Mouse (Mus musculus) MEL (cell line): Measurements from ENCODE around the gene Grhl3. TPM values are rescaled to one million over a fixed set of nuclear protein-coding genes. Genes with fewer than 3 reads are reported as not detected.

Experiments used
- DNase-seq: peaks from one replicate; pipeline ENCODE4 v3.0.0; 2011; ENCODE audit warnings: low read depth, low spot score
- H3K27ac ChIP-seq: 2 replicates; pipeline ENCODE4 v1.5.1; 2012; ENCODE audit warnings: low read depth, mild to moderate bottlenecking, control low read depth, low read length, moderate library complexity; ENCODE audit not compliant: control insufficient read depth
- H3K27me3 ChIP-seq, 2 experiments: fragments of 150-350 bp in 1 of 2; sonication (generic) in 1 of 2; 2 replicates each; pipeline ENCODE4 v1.6.1; 2012; ENCODE audit warnings: low read length in 2 of 2, mild to moderate bottlenecking in 2 of 2, improper control_type of control experiment in 1 of 2, moderate library complexity in 1 of 2; ENCODE audit not compliant: insufficient read depth in 2 of 2, control insufficient read depth in 1 of 2
- H3K36me3 ChIP-seq, 2 experiments: 2 replicates each; pipeline ENCODE4 v1.6.1; 2012 to 2014; ENCODE audit warnings: low read length in 2 of 2, improper control_type of control experiment in 1 of 2, inconsistent platforms in 1 of 2, mild to moderate bottlenecking in 1 of 2; ENCODE audit not compliant: insufficient read depth in 2 of 2, control insufficient read depth in 1 of 2
- H3K4me1 ChIP-seq, 2 experiments: fragments of 150-350 bp in 1 of 2; sonication (generic) in 1 of 2; 2 replicates each; pipeline ENCODE4 v1.6.1; 2012; ENCODE audit warnings: low read length in 2 of 2, improper control_type of control experiment in 1 of 2, mild to moderate bottlenecking in 1 of 2; ENCODE audit not compliant: insufficient read depth in 2 of 2, control insufficient read depth in 1 of 2
- H3K4me3 ChIP-seq, 2 experiments: fragments of 150-350 bp in 1 of 2; sonication (generic) in 1 of 2; 2 replicates each; pipeline ENCODE4 v1.5.1; 2012; ENCODE audit warnings: low read depth in 2 of 2, low read length in 2 of 2, mild to moderate bottlenecking in 2 of 2, moderate library complexity in 2 of 2, control low read depth in 1 of 2, improper control_type of control experiment in 1 of 2; ENCODE audit not compliant: control insufficient read depth in 1 of 2, insufficient read depth in 1 of 2
- H3K79me2 ChIP-seq: 2 replicates; pipeline ENCODE4 v1.6.1; 2012; ENCODE audit warnings: mild to moderate bottlenecking, low read length, moderate library complexity; ENCODE audit not compliant: control insufficient read depth, poor library complexity, insufficient read depth
- H3K9ac ChIP-seq: 2 replicates; pipeline ENCODE4 v1.6.1; 2012; ENCODE audit warnings: low read depth, mild to moderate bottlenecking, control low read depth, low read length, moderate library complexity; ENCODE audit not compliant: control insufficient read depth, poor library complexity, severe bottlenecking
- H3K9me3 ChIP-seq: fragments of 150-350 bp; sonication (generic); replicated peaks from 2 replicates; pipeline ENCODE4 v1.6.1; 2012; ENCODE audit warnings: mild to moderate bottlenecking, low read length, improper control_type of control experiment, moderate library complexity; ENCODE audit not compliant: insufficient read depth
- CHD1 ChIP-seq: IDR thresholded peaks from 2 replicates; pipeline ENCODE4 v1.6.1; 2012; ENCODE audit warnings: low read depth, mild to moderate bottlenecking, inconsistent platforms, low read length, improper control_type of control experiment
- CHD2 ChIP-seq: IDR thresholded peaks from 2 replicates; pipeline ENCODE4 v1.6.1; 2011; ENCODE audit warnings: low read length, improper control_type of control experiment
- CTCF ChIP-seq, 3 experiments: IDR thresholded peaks in 2 of 3; conservative IDR thresholded peaks in 1 of 3; 2 replicates each; pipeline ENCODE4 v1.5.1; 2011 to 2012; ENCODE audit warnings: low read length in 3 of 3, low read depth in 2 of 3, mild to moderate bottlenecking in 2 of 3, improper control_type of control experiment in 1 of 3, inconsistent platforms in 1 of 3, mixed read lengths in 1 of 3, moderate library complexity in 1 of 3; ENCODE audit not compliant: control insufficient read depth in 1 of 3, insufficient read depth in 1 of 3, poor library complexity in 1 of 3, severe bottlenecking in 1 of 3
- EP300 ChIP-seq, 2 experiments: IDR thresholded peaks; 2 replicates each; pipeline ENCODE4 v1.6.1; 2011; ENCODE audit warnings: improper control_type of control experiment in 2 of 2, low read length in 2 of 2, low read depth in 1 of 2, mild to moderate bottlenecking in 1 of 2
- ETS1 ChIP-seq: IDR thresholded peaks from 2 replicates; pipeline ENCODE4 v1.6.1; 2012; ENCODE audit warnings: low read depth, mild to moderate bottlenecking, inconsistent platforms, low read length, improper control_type of control experiment, moderate library complexity
- GATA1 ChIP-seq: IDR thresholded peaks from 2 replicates; pipeline ENCODE4 v1.6.1; 2011; ENCODE audit warnings: low read depth, low read length, improper control_type of control experiment
- JUND ChIP-seq: IDR thresholded peaks from 2 replicates; pipeline ENCODE4 v1.6.1; 2011; ENCODE audit warnings: low read depth, mild to moderate bottlenecking, improper control_type of control experiment, low read length
- KAT2A ChIP-seq: conservative IDR thresholded peaks from 2 replicates; pipeline ENCODE4 v1.6.1; 2012; ENCODE audit warnings: low read depth, low read length, improper control_type of control experiment, inconsistent platforms
- MAZ ChIP-seq: IDR thresholded peaks from 2 replicates; pipeline ENCODE4 v1.6.1; 2012; ENCODE audit warnings: low read depth, mild to moderate bottlenecking, inconsistent platforms, low read length, improper control_type of control experiment
- MXI1 ChIP-seq: IDR thresholded peaks from 2 replicates; pipeline ENCODE4 v1.6.1; 2011; ENCODE audit warnings: mild to moderate bottlenecking, low read depth, low read length, improper control_type of control experiment
- MYC ChIP-seq: IDR thresholded peaks from 2 replicates; pipeline ENCODE4 v1.6.1; 2011; ENCODE audit warnings: low read depth, mild to moderate bottlenecking, low read length, improper control_type of control experiment, moderate library complexity
- POLR2A ChIP-seq, 2 experiments: IDR thresholded peaks; 2 replicates each; pipeline ENCODE4 v1.6.1; 2011 to 2012; ENCODE audit warnings: low read length in 2 of 2, mild to moderate bottlenecking in 2 of 2, control low read depth in 1 of 2, improper control_type of control experiment in 1 of 2, low read depth in 1 of 2, moderate library complexity in 1 of 2; ENCODE audit not compliant: control insufficient read depth in 1 of 2, insufficient read depth in 1 of 2, poor library complexity in 1 of 2
- POLR2AphosphoS2 ChIP-seq: IDR thresholded peaks from 2 replicates; pipeline ENCODE4 v1.6.1; 2011; ENCODE audit warnings: low read length, improper control_type of control experiment
- POLR2AphosphoS5 ChIP-seq: IDR thresholded peaks from 2 replicates; pipeline ENCODE4 v1.6.1; 2012; ENCODE audit warnings: low read depth, borderline replicate concordance, mild to moderate bottlenecking, inconsistent platforms, low read length, moderate library complexity, mixed read lengths
- RAD21 ChIP-seq: IDR thresholded peaks from 2 replicates; pipeline ENCODE4 v1.6.1; 2011; ENCODE audit warnings: mild to moderate bottlenecking, low read depth, low read length, improper control_type of control experiment
- RCOR1 ChIP-seq: IDR thresholded peaks from 2 replicates; pipeline ENCODE4 v1.6.1; 2012; ENCODE audit warnings: low read depth, mild to moderate bottlenecking, inconsistent platforms, low read length, improper control_type of control experiment
- SIN3A ChIP-seq: IDR thresholded peaks from 2 replicates; pipeline ENCODE4 v1.6.1; 2012; ENCODE audit warnings: low read length, improper control_type of control experiment, inconsistent platforms
- SMC3 ChIP-seq: IDR thresholded peaks from 2 replicates; pipeline ENCODE4 v1.6.1; 2011; ENCODE audit warnings: low read depth, low read length, improper control_type of control experiment
- TAL1 ChIP-seq: IDR thresholded peaks from 2 replicates; pipeline ENCODE4 v1.6.1; 2012; ENCODE audit warnings: mild to moderate bottlenecking, inconsistent platforms, low read length, moderate library complexity, mixed read lengths
- TBP ChIP-seq: IDR thresholded peaks from 2 replicates; pipeline ENCODE4 v1.8.0; 2011; ENCODE audit warnings: low read depth, low read length, improper control_type of control experiment
- TCF12 ChIP-seq: IDR thresholded peaks from 2 replicates; pipeline ENCODE4 v1.6.1; 2014; ENCODE audit warnings: low read depth, mild to moderate bottlenecking, inconsistent platforms, low read length, improper control_type of control experiment, moderate library complexity
- USF1 ChIP-seq: IDR thresholded peaks from 2 replicates; pipeline ENCODE4 v1.6.1; 2014; ENCODE audit warnings: low read depth, mild to moderate bottlenecking, inconsistent platforms, low read length, improper control_type of control experiment, moderate library complexity
- USF2 ChIP-seq, 2 experiments: IDR thresholded peaks; 2 replicates each; pipeline ENCODE4 v1.6.1; 2011 to 2012; ENCODE audit warnings: improper control_type of control experiment in 2 of 2, low read length in 2 of 2, borderline replicate concordance in 1 of 2, inconsistent platforms in 1 of 2, low read depth in 1 of 2, mild to moderate bottlenecking in 1 of 2; ENCODE audit not compliant: insufficient read depth in 1 of 2
- ZC3H11A ChIP-seq: IDR thresholded peaks from 2 replicates; pipeline ENCODE4 v1.6.1; 2012; ENCODE audit warnings: low read depth, mild to moderate bottlenecking, inconsistent platforms, low read length, improper control_type of control experiment
- polyA plus RNA-seq, 2 experiments: library from polyadenylated mRNA; stranded (reverse) in 1 of 2; unstranded in 1 of 2; fragments of >175 nt in 1 of 2; fragments of >200 nt in 1 of 2; gene quantifications; 2 replicates each; pipeline versions ENCODE4 v1.2.1 to v1.2.4; 2012; ENCODE audit warnings: low replicate concordance in 2 of 2, low read depth in 1 of 2; ENCODE audit not compliant: insufficient read length in 2 of 2, insufficient read depth in 1 of 2, missing spikeins in 1 of 2
- total RNA-seq: library from RNA; depleted of rRNA; stranded (reverse); fragments of 300-350 nt; gene quantifications from 2 replicates; pipeline ENCODE4 v1.2.3, GENCODE M21; 2012

Gene Grhl3
- total and polyA plus RNA-seq, 3 experiments: not detected

DNA sequence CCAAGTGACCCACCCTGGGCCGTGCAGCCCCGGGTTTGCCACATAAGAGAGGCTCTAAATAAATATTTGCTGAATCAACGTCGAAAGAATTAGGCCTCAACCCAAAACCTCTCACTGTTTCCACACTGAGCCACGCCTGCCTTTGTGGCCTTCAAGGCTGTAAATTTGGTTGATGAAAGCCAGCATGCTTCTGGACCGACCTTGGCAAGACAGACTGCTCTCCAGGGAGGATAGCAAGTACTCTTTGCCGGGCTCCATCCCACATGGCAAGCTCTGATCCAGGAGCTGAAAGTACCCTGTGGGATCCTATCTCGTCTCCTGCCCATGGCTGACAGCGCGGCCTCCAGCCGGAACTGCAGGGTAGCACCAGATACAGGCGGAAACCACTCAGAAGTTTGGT, 63.9 kb downstream of the Grhl3 start:
- no peak for TF ChIP-seq MYC
- no peak for TF ChIP-seq MXI1
- no peak for TF ChIP-seq POLR2A (IDR thresholded peaks at IDR 0.05; ENCODE audit: control insufficient read depth in 1 of 2, insufficient read depth in 1 of 2, low read depth in 1 of 2, low read length in 2 of 2, poor library complexity in 1 of 2)
- TF ChIP-seq TAL1: no peak
- TF ChIP-seq USF2 (IDR thresholded peaks at IDR 0.05; ENCODE audit: borderline replicate concordance in 1 of 2, insufficient read depth in 1 of 2, low read depth in 1 of 2, low read length in 2 of 2): no peak
- no peak for TF ChIP-seq POLR2AphosphoS2
- TF ChIP-seq TCF12: no peak
- TF ChIP-seq EP300 (IDR thresholded peaks at IDR 0.05; ENCODE audit: low read depth in 1 of 2, low read length in 2 of 2): no peak
- TF ChIP-seq USF1: no peak
- TF ChIP-seq CHD2: no peak
- no peak for TF ChIP-seq TBP
- no peak for TF ChIP-seq GATA1
- TF ChIP-seq CHD1: no peak
- no peak for TF ChIP-seq KAT2A
- TF ChIP-seq MAZ: no peak
- no peak for TF ChIP-seq POLR2AphosphoS5
- no peak for TF ChIP-seq ETS1
- TF ChIP-seq, all 39 proteins: peak for 0
- Histone ChIP-seq H3K4me1 (peaks cover 0 to 5% of the 10 kb centered on the region in 2 experiments; a peak in 1 of 4 replicates), H3K36me3 (peaks cover 0 to 2% of the 10 kb centered on the region in 2 experiments; a peak in 1 of 4 replicates), H3K9ac (no peak overlapping the region), H3K9me3 (no peaks in the 10 kb centered on the region), H3K27me3 (no peaks in the 10 kb centered on the region), H3K27ac (no peak overlapping the region), H3K79me2 (no peaks in the 10 kb centered on the region), H3K4me3 (no peak overlapping the region)
- DNase-seq: no peak

DNA sequence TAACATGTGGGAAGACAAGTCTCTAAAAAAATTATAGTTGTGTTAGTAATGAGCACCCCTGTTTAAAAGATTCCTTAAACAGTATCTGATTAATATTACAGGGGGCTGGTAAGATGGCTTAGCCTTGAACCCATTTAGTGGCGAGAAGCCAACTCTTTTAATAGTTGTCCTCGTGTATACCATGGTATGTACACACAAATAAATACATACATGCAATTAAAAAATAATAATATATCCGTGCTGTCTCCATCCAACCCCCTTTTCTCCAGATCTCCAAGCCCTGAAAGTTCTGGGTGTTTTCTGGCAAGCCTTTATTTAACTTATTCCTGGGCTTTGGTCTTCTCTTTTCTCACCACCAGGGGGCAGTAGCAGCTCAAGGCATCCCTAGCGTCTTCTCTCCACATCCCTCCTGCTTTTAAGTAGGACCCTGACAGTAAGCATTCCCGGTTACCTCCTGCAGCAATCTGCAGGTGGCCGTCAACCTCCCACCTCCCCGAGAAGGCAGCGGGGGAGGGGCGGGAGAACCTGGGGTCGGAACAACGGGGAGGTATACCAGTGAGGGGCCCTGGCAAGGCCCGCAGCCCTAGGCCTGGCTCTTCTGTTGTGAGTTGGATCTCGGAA, 64.9 kb downstream of the Grhl3 start:
- Histone ChIP-seq H3K27ac (no peak overlapping the region), H3K4me1 (peaks cover 0 to 5% of the 10 kb centered on the region in 2 experiments; a peak in 1 of 4 replicates), H3K36me3 (peaks cover 0 to 2% of the 10 kb centered on the region in 2 experiments; a peak in 1 of 4 replicates)

More for the DNA sequence above, 64.9 kb downstream of the Grhl3 start:
- no peaks in the 10 kb centered on the region for H3K9me3 ChIP-seq
- no peak for TF ChIP-seq SIN3A
- peak; percentile 74 to 91 (median 78) for TF ChIP-seq CTCF (IDR thresholded peaks at IDR 0.05 in 2 of 3, conservative IDR thresholded peaks at IDR 0.05 in 1 of 3; ENCODE audit: control insufficient read depth in 1 of 3, insufficient read depth in 1 of 3, low read depth in 2 of 3, low read length in 3 of 3, poor library complexity in 1 of 3, severe bottlenecking in 1 of 3)
- peak; percentile 74 for TF ChIP-seq RAD21
- TF ChIP-seq RCOR1: no peak
- peak; percentile 58 for TF ChIP-seq ZC3H11A
- no peak for TF ChIP-seq JUND
- no peak for TF ChIP-seq CHD1
- TF ChIP-seq SMC3: peak; percentile 82
- TF ChIP-seq USF2 (IDR thresholded peaks at IDR 0.05; ENCODE audit: borderline replicate concordance in 1 of 2, insufficient read depth in 1 of 2, low read depth in 1 of 2, low read length in 2 of 2): no peak
- TF ChIP-seq, all 39 proteins: peak for 4
- peak; percentile 88 for DNase-seq
- Histone ChIP-seq H3K27me3 (no peaks in the 10 kb centered on the region), H3K79me2 (no peaks in the 10 kb centered on the region), H3K9ac (no peak overlapping the region), H3K4me3 (no peak overlapping the region)
